Mouse (Mus musculus): ENCODE measurements around the gene Ifitm6. TPM values are rescaled to one million over a fixed set of nuclear protein-coding genes. Genes with fewer than 3 reads are reported as not detected.

Ifitm6 gene
- polyA plus RNA-seq, 1 experiment from 2014 or later: 1.4 TPM

DNA sequence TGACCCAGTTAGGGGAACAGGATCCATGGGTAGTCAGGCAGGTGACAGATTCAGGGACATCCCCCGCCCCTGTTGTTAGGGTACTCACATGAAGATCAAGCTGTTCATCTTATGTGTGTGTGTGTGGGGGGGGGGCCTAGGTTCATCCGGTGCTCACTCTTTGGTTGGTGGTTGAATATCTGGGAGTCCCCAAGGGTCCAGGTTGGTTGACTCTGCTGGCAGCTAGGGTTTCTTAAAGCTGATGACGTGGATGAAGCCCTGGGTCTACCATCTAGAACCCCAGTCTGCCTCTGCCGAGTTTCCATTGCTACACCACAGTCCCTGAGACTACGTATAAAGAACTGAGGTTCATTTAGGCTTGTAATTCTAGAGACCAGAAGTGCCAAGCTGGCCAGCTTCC, 1.3 kb upstream of the Ifitm6 start:
- 69% methylated on average over 5 of the region's 5 CpGs for WGBS (ENCODE audit: insufficient replicate concordance)
- no peak for ATAC-seq

DNA sequence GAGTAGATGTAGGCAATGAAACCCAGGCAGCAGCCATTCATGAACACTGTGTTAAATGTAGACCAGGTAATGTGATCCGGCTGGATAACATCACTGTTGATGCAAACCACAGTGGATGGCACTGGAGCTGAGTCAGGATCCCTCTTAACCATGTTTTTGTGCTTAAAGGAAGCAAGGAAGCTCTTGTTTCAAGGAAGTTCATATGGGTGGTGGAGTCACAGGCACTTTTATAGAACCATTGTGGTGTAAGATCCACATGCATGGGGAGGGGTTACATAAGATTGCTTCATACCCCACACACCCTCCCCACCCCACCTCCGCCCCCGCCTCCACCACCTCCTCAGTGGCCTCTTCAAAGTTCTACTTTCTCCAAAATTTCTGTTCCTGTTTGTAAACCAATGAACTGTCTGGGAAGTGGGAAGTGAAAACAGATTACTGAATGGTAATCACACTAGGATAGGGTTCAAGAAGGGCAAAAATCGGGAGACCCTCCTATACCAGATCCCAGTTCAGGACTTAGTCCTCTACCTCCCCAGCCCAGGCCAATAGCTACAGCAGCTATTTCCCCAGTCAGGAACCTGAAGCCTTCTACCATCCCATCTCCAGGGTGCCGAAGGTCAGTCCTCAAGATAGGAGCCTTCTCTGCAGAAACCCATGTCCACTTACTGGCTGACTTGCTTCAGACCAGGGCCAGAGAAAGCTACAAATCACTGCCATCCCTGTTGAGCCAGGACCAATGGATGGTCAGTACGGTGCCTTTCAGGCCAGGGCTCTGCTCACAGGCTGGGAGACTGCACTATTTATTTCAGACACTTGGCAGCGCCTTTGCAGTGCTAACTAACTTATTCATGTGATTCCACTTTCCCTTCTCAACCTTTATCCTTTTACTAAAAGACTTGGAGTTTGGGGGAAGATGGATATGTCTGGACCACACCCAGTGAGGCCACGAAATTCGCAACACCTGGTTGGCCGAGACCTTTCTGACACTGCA, 722 bp downstream of the Ifitm6 start:
- H3K4me3 ChIP-seq: no peak overlapping the region
- no peaks in the 10 kb centered on the region for H3K9me3 ChIP-seq (replicated peaks)
- no peaks in the 10 kb centered on the region for H3K36me3 ChIP-seq
- H3K9ac ChIP-seq: no peak overlapping the region
- no peaks in the 10 kb centered on the region for H3K27me3 ChIP-seq (replicated peaks)
- no peak overlapping the region for H3K27ac ChIP-seq
- no peak for ATAC-seq
- WGBS (ENCODE audit: insufficient replicate concordance): 69% methylated on average over 10 of the region's 10 CpGs
- H3K4me1 ChIP-seq: peaks cover 8% of the 10 kb centered on the region
- no peak overlapping the region for H3K4me2 ChIP-seq

More for the DNA sequence above, 1.3 kb upstream of the Ifitm6 start:
- Histone ChIP-seq H3K9me3 (replicated peaks) (no peaks in the 10 kb centered on the region), H3K4me3 (no peak overlapping the region), H3K36me3 (no peaks in the 10 kb centered on the region), H3K4me2 (no peak overlapping the region), H3K9ac (no peak overlapping the region), H3K27ac (no peak overlapping the region), H3K27me3 (replicated peaks) (no peaks in the 10 kb centered on the region), H3K4me1 (0 out of 2 replicates have a peak, but pooled peaks cover 4% of the 10 kb centered on the region)

DNA sequence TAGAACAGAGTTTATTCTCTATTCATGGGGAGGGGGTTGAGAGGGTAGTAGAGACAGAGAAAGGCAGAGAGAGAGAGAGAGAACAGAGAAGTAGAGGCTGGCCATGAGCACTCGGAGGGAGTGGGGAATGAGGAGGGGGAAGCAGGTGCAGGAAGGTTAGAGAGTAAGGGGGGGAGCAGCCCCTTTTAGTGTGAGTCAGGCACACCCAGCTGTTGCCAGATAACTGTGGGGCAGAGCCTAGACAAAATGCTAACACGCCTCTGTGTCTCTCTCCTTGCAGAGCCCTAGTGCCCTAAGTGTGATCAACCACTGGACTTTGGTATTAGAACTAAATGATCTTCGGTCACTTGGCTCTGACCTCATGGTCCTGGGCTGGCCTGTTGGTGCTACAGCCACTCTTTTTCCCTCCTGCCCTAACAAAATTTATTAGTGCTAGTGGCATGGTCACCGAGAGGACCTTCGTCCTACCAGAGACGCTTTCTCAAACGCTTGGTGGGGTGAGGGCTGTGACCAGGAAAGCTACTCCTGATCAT, 6.4 kb downstream of the Ifitm6 start:
- Histone ChIP-seq H3K27ac (peak overlapping the region; percentile 45), H3K4me1 (peaks cover 46% of the 10 kb centered on the region), H3K4me2 (peak overlapping the region; percentile 59), H3K9ac (peak overlapping the region; percentile 45; the same call in 1 of the 2 replicates), H3K4me3 (no peak overlapping the region), H3K36me3 (no peaks in the 10 kb centered on the region), H3K27me3 (replicated peaks) (no peaks in the 10 kb centered on the region), H3K9me3 (replicated peaks) (no peaks in the 10 kb centered on the region)
- no peak; the same call in 1 of the 2 replicates for ATAC-seq
- WGBS (ENCODE audit: insufficient replicate concordance): 60% methylated on average over 7 of the region's 7 CpGs

DNA sequence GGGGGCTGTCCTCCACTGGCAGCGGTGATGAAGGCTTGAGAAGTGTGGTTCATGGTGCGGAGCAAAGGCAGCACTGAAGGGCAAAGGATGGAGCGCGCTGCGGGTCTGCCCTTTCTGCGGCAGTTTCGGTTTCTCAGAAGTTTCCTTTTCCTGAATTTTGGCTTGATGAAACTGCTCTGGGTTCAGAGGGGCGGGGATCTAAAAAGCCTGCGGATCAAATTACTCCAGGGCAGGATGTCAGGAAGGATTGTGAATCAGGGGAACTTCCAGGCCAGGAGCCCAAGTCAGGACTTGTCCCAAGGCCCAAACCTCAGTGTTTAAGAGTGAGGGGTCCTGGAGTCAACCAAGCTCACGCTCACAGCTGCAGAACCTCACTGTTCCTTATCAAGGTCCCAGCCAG, 7.1 kb downstream of the Ifitm6 start, which contains the start of gene Ifitm3:
TSS of gene Ifitm3 (minus strand) at position 178 of the 400 bp plus-strand sequence.
- H3K9me3 ChIP-seq (replicated peaks): no peaks in the 10 kb centered on the region
- H3K4me1 ChIP-seq: peaks cover 46% of the 10 kb centered on the region
- whole genome bisulfite sequencing (ENCODE audit: insufficient replicate concordance): 22% methylated on average over 10 of the region's 10 CpGs
- peak within 1 kb of the TSS; percentile 45 for H3K27ac ChIP-seq
- peak within 1 kb of the TSS; percentile 39 for H3K4me3 ChIP-seq
- peak within 1 kb of the TSS; percentile 45 for H3K9ac ChIP-seq
- no peak for ATAC-seq
- no peaks in the 10 kb centered on the region for H3K36me3 ChIP-seq
- H3K4me2 ChIP-seq: peak within 1 kb of the TSS; percentile 59
- no peaks in the 10 kb centered on the region for H3K27me3 ChIP-seq (replicated peaks)

DNA sequence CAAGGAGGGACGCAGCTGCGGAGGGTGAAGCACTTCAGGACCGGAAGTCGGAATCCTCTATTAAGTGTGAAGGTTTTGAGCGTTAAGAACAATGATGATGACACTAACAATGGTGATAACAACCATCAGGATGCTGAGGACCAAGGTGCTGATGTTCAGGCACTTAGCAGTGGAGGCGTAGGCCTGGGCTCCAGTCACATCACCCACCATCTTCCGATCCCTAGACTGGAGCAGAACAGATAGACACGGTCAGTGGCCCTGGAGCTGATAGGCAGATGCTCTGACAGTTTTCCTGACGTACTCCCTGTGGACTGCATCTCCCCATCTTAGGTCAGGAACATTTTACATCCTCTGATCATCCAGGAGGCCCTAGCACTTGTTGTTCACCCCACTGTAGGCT, 8.1 kb downstream of the Ifitm6 start:
- no peak overlapping the region for H3K27ac ChIP-seq
- H3K4me2 ChIP-seq: peak overlapping the region; percentile 59
- ATAC-seq: no peak
- WGBS (ENCODE audit: insufficient replicate concordance): 68% methylated on average over 9 of the region's 9 CpGs
- no peak overlapping the region for H3K9ac ChIP-seq
- peaks cover 42% of the 10 kb centered on the region for H3K4me1 ChIP-seq
- H3K27me3 ChIP-seq (replicated peaks): no peaks in the 10 kb centered on the region
- no peaks in the 10 kb centered on the region for H3K9me3 ChIP-seq (replicated peaks)
- H3K4me3 ChIP-seq: no peak overlapping the region
- H3K36me3 ChIP-seq: no peaks in the 10 kb centered on the region

DNA sequence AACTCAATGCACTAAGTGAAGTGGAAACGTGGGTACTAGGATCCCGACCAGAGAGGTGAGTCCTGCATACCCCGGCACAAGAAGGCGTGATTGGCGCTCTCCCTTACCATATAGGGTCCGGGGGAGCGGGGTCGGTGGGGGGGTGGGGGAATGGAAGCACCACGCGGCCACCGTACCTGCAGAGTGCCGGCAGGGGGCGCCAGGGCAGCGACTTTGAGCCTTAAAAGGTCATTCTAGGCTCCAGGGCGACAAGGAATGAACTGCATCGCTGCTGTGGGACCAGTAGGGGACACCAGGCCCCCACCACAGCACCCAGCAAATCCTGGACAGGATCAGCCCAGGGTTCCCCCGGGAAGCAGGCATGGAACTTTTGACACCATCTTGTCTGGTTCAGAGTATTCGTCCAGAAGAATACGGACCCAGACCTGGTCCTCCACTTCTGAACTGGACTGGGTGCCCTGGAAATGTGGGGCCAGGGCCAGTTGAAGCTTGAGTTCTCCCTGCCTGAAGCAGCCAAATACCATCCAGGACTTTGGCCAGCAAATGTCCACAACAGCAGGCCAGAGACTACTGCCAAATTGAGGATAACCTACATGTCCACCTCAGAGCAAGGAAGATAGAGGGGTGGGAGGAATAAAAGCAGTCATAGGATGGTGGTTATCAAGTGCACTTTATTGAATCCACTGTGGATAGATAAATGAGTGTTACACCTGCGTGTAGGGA, 8.6 kb downstream of the Ifitm6 start:
- H3K4me1 ChIP-seq: peaks cover 42% of the 10 kb centered on the region
- ATAC-seq: peak; percentile 68
- H3K4me3 ChIP-seq: peak overlapping the region; percentile 19; the same call in 1 of the 2 replicates
- H3K9ac ChIP-seq: no peak overlapping the region
- no peak overlapping the region for H3K27ac ChIP-seq
- H3K9me3 ChIP-seq (replicated peaks): no peaks in the 10 kb centered on the region
- peak overlapping the region; percentile 59 for H3K4me2 ChIP-seq
- H3K36me3 ChIP-seq: no peaks in the 10 kb centered on the region
- H3K27me3 ChIP-seq (replicated peaks): no peaks in the 10 kb centered on the region
- 6% methylated on average over 20 of the region's 20 CpGs for WGBS (ENCODE audit: insufficient replicate concordance)

DNA sequence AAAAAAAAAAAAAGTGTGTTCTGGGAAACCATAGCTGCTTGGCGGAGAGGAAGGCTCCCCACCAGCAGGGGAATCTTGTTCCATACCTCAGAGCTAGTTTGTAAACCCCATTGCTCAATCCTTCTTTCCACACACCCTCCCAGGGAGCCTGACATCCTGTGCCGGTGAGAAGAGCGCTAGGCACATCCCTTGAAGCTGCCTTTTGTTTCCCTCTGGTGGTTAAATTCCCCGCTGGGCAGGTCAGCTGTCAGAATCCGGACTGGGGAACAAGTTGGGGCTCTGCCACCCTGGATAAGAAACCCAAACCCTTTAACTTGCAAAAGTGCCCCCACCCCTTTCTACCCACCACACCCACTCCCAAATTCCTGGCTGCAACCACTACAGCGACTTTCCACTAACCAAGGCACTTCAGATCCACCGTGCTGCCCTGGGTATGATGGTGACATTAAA, 9.4 kb downstream of the Ifitm6 start:
- Histone ChIP-seq H3K36me3 (no peaks in the 10 kb centered on the region), H3K4me3 (0 out of 2 replicates have a peak overlapping the region, but pooled peaks have one; percentile 19), H3K4me1 (peaks cover 45% of the 10 kb centered on the region), H3K9ac (no peak overlapping the region), H3K27ac (no peak overlapping the region), H3K4me2 (peak overlapping the region; percentile 59), H3K27me3 (replicated peaks) (no peaks in the 10 kb centered on the region), H3K9me3 (replicated peaks) (no peaks in the 10 kb centered on the region)
- WGBS (ENCODE audit: insufficient replicate concordance): 10% methylated on average over 7 of the region's 7 CpGs
- no peak for ATAC-seq

DNA sequence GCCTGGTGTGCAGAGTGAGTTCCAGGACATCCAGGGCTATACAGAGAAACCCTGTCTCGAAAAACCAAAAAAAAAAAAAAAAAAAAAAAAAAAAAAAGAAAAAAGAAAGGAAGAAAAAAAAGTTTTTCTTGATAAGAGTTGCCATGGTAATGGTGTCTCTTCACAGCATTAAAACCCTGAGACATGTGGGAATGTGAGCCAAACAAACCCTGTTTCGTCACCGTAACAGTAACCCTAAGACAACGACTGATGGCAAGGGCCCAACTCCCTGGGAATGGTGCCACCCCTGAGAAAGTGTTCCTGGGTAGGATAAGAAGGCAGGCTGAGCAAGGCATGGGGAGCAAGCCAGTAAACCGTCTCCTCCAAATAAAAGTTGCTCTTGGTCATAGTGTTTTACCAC, 10.8 kb downstream of the Ifitm6 start:
- ATAC-seq: no peak
- Histone ChIP-seq H3K9me3 (replicated peaks) (no peaks in the 10 kb centered on the region), H3K4me3 (no peak overlapping the region), H3K27me3 (replicated peaks) (no peaks in the 10 kb centered on the region), H3K4me1 (peaks cover 40% of the 10 kb centered on the region), H3K36me3 (no peaks in the 10 kb centered on the region), H3K9ac (no peak overlapping the region), H3K4me2 (no peak overlapping the region), H3K27ac (no peak overlapping the region)
- WGBS (ENCODE audit: insufficient replicate concordance): 72% methylated on average over 5 of the region's 5 CpGs

DNA sequence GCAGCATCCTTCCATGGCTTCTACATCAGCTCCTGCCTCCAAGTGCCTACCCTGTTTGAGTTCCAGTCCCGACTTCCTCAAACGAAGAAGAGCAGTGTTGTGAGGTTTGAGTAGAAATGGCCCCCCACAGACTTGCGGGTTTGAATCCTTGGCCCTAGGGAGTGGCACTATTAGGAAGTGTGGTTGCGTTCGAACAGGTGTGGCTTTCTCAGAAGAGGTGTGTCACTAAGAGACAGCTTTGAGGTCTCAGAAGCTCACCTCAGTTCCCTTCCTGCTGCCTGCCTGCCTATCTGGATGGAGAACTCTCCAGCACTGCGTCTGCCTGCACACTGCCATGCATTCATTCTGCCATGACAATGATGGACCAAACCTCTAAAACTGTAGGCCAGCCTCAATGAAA, 11.3 kb downstream of the Ifitm6 start:
- H3K4me3 ChIP-seq: no peak overlapping the region
- peaks cover 35% of the 10 kb centered on the region for H3K4me1 ChIP-seq
- no peak for ATAC-seq
- 55% methylated on average over 6 of the region's 6 CpGs for WGBS (ENCODE audit: insufficient replicate concordance)
- no peaks in the 10 kb centered on the region for H3K9me3 ChIP-seq (replicated peaks)
- no peak overlapping the region for H3K9ac ChIP-seq
- H3K4me2 ChIP-seq: no peak overlapping the region
- no peaks in the 10 kb centered on the region for H3K27me3 ChIP-seq (replicated peaks)
- H3K36me3 ChIP-seq: no peaks in the 10 kb centered on the region
- no peak overlapping the region for H3K27ac ChIP-seq

DNA sequence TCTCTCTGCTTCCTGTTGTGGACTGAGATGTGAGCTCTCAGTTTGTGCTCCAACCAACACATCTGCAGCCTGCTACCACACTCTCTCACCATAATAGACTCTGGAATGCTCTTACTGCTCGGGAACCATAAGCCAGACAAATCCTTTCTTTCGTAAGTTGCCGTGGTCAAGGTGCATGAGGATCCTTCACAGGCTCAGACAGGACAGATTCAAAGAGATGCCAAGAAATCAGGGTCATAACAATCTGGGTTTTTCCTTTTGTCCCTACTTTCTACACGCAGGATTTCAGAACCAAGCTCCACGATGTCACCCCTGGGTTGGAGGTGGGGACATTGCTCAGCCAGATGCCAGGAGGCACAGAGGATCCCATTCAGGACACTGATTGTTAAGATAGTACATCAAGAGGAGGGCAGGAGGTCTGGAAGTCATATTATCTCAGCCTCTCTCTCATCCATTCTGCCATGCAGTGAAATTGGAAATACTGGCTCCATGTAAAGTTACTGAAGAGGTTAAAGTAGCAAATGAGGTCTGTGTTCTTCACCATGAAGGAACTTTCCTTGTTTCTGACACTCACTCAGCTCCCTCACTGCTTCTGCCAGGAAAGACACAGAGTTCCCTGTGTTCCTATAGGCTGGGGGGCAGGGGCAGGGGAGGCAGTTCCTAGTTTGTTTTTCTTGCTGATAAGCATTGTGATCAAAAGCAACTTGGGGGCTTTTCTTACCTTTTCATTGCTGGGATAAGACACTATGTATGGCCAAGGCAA, 14.3 kb downstream of the Ifitm6 start:
- Histone ChIP-seq H3K9me3 (replicated peaks) (no peaks in the 10 kb centered on the region), H3K4me2 (no peak overlapping the region), H3K27ac (no peak overlapping the region), H3K4me3 (no peak overlapping the region), H3K27me3 (replicated peaks) (no peaks in the 10 kb centered on the region), H3K9ac (no peak overlapping the region), H3K4me1 (peaks cover 6% of the 10 kb centered on the region), H3K36me3 (no peaks in the 10 kb centered on the region)
- whole genome bisulfite sequencing (ENCODE audit: insufficient replicate concordance): 61% methylated on average over 5 of the region's 5 CpGs
- no peak for ATAC-seq

All from liver, embryonic 12.5 days (tissue).